Mouse (Mus musculus) CH12.LX (cell line): ENCODE measurements around the gene Megf11.

ENCODE experiments used
- CTCF ChIP-seq, 2 experiments: IDR thresholded peaks in 1 of 2; conservative IDR thresholded peaks in 1 of 2; 2 replicates each; pipeline ENCODE4 v1.5.1; 2011 to 2012; ENCODE audit warnings: low read depth in 2 of 2, low read length in 2 of 2, improper control_type of control experiment in 1 of 2, inconsistent platforms in 1 of 2, mild to moderate bottlenecking in 1 of 2, moderate library complexity in 1 of 2
- EP300 ChIP-seq: IDR thresholded peaks from 2 replicates; pipeline ENCODE4 v1.6.1; 2011; ENCODE audit warnings: low read length, improper control_type of control experiment
- MAX ChIP-seq: IDR thresholded peaks from 2 replicates; pipeline ENCODE4 v1.6.1; 2011; ENCODE audit warnings: low read length, improper control_type of control experiment
- MXI1 ChIP-seq: IDR thresholded peaks from 2 replicates; pipeline ENCODE4 v1.6.1; 2011; ENCODE audit warnings: mild to moderate bottlenecking, low read depth, low read length, improper control_type of control experiment
- PAX5 ChIP-seq: IDR thresholded peaks from 2 replicates; pipeline ENCODE4 v1.6.1; 2012; ENCODE audit warnings: low read length, inconsistent platforms, mixed read lengths
- POLR2A ChIP-seq: IDR thresholded peaks from 2 replicates; pipeline ENCODE4 v1.6.1; 2011; ENCODE audit warnings: low read depth, mild to moderate bottlenecking, improper control_type of control experiment, low read length
- USF1 ChIP-seq: IDR thresholded peaks from 2 replicates; pipeline ENCODE4 v1.6.1; 2014; ENCODE audit warnings: low read depth, mild to moderate bottlenecking, inconsistent platforms, low read length, improper control_type of control experiment

GRCm38 (mm10) chr9:64349490-64349889, 35.9 kb upstream of the Megf11 start:
- TF ChIP-seq POLR2A (no peak), CTCF (conservative IDR thresholded peaks at IDR 0.05 in 1 of 2, IDR thresholded peaks at IDR 0.05 in 1 of 2; ENCODE audit: low read depth in 2 of 2, low read length in 2 of 2) (no peak), USF1 (no peak), MAX (no peak), PAX5 (no peak), EP300 (no peak), MXI1 (no peak)
